In the genomic region with DNA sequence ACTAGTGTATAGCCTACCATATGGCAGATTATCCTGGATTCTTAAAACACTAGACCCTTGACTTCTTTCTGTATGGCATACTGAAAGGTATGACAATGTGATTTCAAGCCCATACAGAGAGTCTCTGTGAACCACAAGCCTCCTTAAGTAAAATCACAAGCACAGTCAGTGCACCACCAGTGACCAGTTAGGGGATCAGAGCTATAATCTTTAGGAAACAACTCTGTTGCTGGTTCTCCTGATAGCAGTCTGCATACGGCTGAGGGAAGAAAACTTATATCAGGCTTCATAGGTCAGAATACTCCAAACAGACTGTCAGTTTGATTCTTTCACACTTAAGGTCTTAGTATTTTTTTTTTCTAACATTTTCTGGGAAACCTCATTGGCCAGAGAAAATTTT, we compare ENCODE assay signal across 25 mouse cellular contexts. TPM values are rescaled to one million over a fixed set of nuclear protein-coding genes. Genes with fewer than 3 reads are reported as not detected.
"Had no signal": no experiment of that assay in that cellular context is flagged by ENCODE, and none has a peak within 500 bp of the region (broad histone marks: within the 10 kb centered on the region; RNA-seq: fewer than 3 reads in every experiment).

No protein-coding gene starts in this region.

- H3K27me3 ChIP-seq: neural tube, embryonic 12.5 days; neural tube, embryonic 13.5 days; neural tube, embryonic 15.5 days; stomach, embryonic 15.5 days had no signal

- H3K9me3 ChIP-seq: neural tube, embryonic 12.5 days; neural tube, embryonic 13.5 days; neural tube, embryonic 15.5 days; stomach, embryonic 15.5 days had no signal

- DNase-seq: retina, postnatal 1 day; right cerebral cortex, adult 18-20 months; right cerebral cortex, postnatal 14 days; right cerebral cortex, postnatal 25 days; right cerebral cortex, postnatal 4 days; spleen, adult 18-20 months; thymus, adult 18-20 months; thymus, adult 2 months; thymus, postnatal 14 days; thymus, postnatal 25 days; thymus, postnatal 36 days; thymus, postnatal 4 days had no signal

- H3K4me1 ChIP-seq: neural tube, embryonic 12.5 days; neural tube, embryonic 13.5 days; neural tube, embryonic 15.5 days; stomach, embryonic 15.5 days had no signal

- H3K4me3 ChIP-seq: neural tube, embryonic 12.5 days; neural tube, embryonic 13.5 days; neural tube, embryonic 15.5 days; stomach, embryonic 15.5 days had no signal

- H3K36me3 ChIP-seq: neural tube, embryonic 12.5 days; neural tube, embryonic 13.5 days; neural tube, embryonic 15.5 days; stomach, embryonic 15.5 days had no signal

- H3K9ac ChIP-seq: neural tube, embryonic 12.5 days; neural tube, embryonic 13.5 days; neural tube, embryonic 15.5 days; stomach, embryonic 15.5 days had no signal

- H3K4me2 ChIP-seq: neural tube, embryonic 12.5 days; neural tube, embryonic 13.5 days; neural tube, embryonic 15.5 days; stomach, embryonic 15.5 days had no signal

- H3K27ac ChIP-seq: neural tube, embryonic 12.5 days; neural tube, embryonic 13.5 days; neural tube, embryonic 15.5 days; stomach, embryonic 15.5 days; stomach, postnatal 0 days had no signal

RNA-seq across cellular contexts. Expression of a gene that starts 22.1 kb away (rescaled TPM):
- total RNA-seq: neutrophil, adult 5-6 weeks had no signal
- polyA plus RNA-seq: neural tube, embryonic 12.5 days; neural tube, embryonic 13.5 days; neural tube, embryonic 14.5 days; neural tube, embryonic 15.5 days; small intestine, adult 2 months; stomach, embryonic 14.5 days; stomach, embryonic 16.5 days; stomach, postnatal 0 days; thymus, adult 2 months; urinary bladder, adult 2 months had no signal

RNA-seq across cellular contexts. Expression of a gene that starts 22.3 kb away (rescaled TPM):
- total RNA-seq: neutrophil, adult 5-6 weeks had no signal

RNA-seq across cellular contexts. Expression of a gene that starts 25.7 kb away (rescaled TPM):
- total RNA-seq: neutrophil, adult 5-6 weeks had no signal
- polyA plus RNA-seq: neural tube, embryonic 12.5 days; neural tube, embryonic 13.5 days; neural tube, embryonic 14.5 days; neural tube, embryonic 15.5 days; small intestine, adult 2 months; spleen, adult 2 months; stomach, postnatal 0 days; thymus, adult 2 months; thymus, postnatal 0 days; urinary bladder, adult 2 months had no signal

RNA-seq across cellular contexts. Expression of a gene that starts 45.7 kb away (rescaled TPM):
- polyA plus RNA-seq: small intestine, adult 2 months; urinary bladder, adult 2 months had no signal
